Mouse (Mus musculus) thymus, adult 2 months (tissue): ENCODE results near the gene Hist3h2ba.

ENCODE experiments used
- CTCF ChIP-seq: fragments of 200-500 bp; IDR thresholded peaks from 2 replicates; pipeline ENCODE4 v1.5.1; 2012; ENCODE audit warnings: mild to moderate bottlenecking, control low read depth, low read length, moderate library complexity, borderline replicate concordance; ENCODE audit not compliant: control insufficient read depth, poor library complexity, insufficient read depth; ENCODE audit errors: extremely low read depth
- POLR2A ChIP-seq: fragments of 200-500 bp; IDR thresholded peaks from 2 replicates; pipeline ENCODE4 v1.6.1; 2012; ENCODE audit warnings: mild to moderate bottlenecking, low read length, control low read depth, moderate library complexity; ENCODE audit not compliant: control insufficient read depth, poor library complexity, insufficient read depth; ENCODE audit errors: extremely low read depth

GRCm38 (mm10) chr11:58953351-58954169 lies 4.8 kb downstream of the Hist3h2ba start:
- TF ChIP-seq CTCF (no peak), POLR2A (no peak)
